Mouse (Mus musculus) neutrophil, adult 5-6 weeks (primary cell): Measurements from ENCODE around the gene Fhit. TPM values are rescaled to one million over a fixed set of nuclear protein-coding genes. Genes with fewer than 3 reads are reported as not detected.

ENCODE experiments used
- ATAC-seq: fragments of 151-379, 151-347 bp; 2 replicates; pipeline ENCODE4 v1.8.0; 2017; ENCODE audit warnings: mild to moderate bottlenecking, moderate TSS enrichment; ENCODE audit not compliant: insufficient number of reproducible peaks, poor library complexity, low FRiP score, severe bottlenecking; ENCODE audit errors: extremely low read depth
- total RNA-seq: library from RNA; stranded (forward); fragments of 200-1000 nt; gene quantifications from 2 replicates; pipeline ENCODE4 v1.2.3, GENCODE M21; 2017

Gene Fhit
- total RNA-seq, 1 experiment from 2014 or later = not detected

- ATAC-seq = no peak
Observed at GRCm38 (mm10) chr14:10047123-10047783, 1114.6 kb downstream of the Fhit start.

- no peak for ATAC-seq
Observed at GRCm38 (mm10) chr14:10046336-10047122, 1115.3 kb downstream of the Fhit start.

- ATAC-seq = no peak
Observed at GRCm38 (mm10) chr14:10038021-10038420, 1123.8 kb downstream of the Fhit start.

GRCm38 (mm10) chr14:10036685-10037215 lies 1125.1 kb downstream of the Fhit start:
- no peak for ATAC-seq

GRCm38 (mm10) chr14:10035682-10036081 lies 1126.2 kb downstream of the Fhit start:
- no peak for ATAC-seq

GRCm38 (mm10) chr14:10035270-10035669 lies 1126.6 kb downstream of the Fhit start:
- no peak for ATAC-seq

- ATAC-seq = no peak
Observed at GRCm38 (mm10) chr14:10023382-10023781, 1138.5 kb downstream of the Fhit start.

- ATAC-seq = no peak
Observed at GRCm38 (mm10) chr14:10022304-10022703, 1139.5 kb downstream of the Fhit start.

GRCm38 (mm10) chr14:10020400-10021140 lies 1141.3 kb downstream of the Fhit start:
- no peak for ATAC-seq

- ATAC-seq = no peak
Observed at GRCm38 (mm10) chr14:10013817-10014266, 1148.0 kb downstream of the Fhit start.

- no peak for ATAC-seq
Observed at GRCm38 (mm10) chr14:10013003-10013816, 1148.6 kb downstream of the Fhit start.

- no peak for ATAC-seq
Observed at GRCm38 (mm10) chr14:10006278-10006677, 1155.6 kb downstream of the Fhit start.

GRCm38 (mm10) chr14:10003847-10004246 lies 1158.0 kb downstream of the Fhit start:
- no peak for ATAC-seq

- ATAC-seq = no peak
Observed at GRCm38 (mm10) chr14:9990677-9991076, 1171.2 kb downstream of the Fhit start.

- no peak for ATAC-seq
Observed at GRCm38 (mm10) chr14:9976934-9977510, 1184.8 kb downstream of the Fhit start.

GRCm38 (mm10) chr14:9974402-9974801 lies 1187.4 kb downstream of the Fhit start:
- no peak for ATAC-seq

GRCm38 (mm10) chr14:9963853-9964252 lies 1198.0 kb downstream of the Fhit start:
- ATAC-seq = no peak

- no peak for ATAC-seq
Observed at GRCm38 (mm10) chr14:9960396-9960795, 1201.4 kb downstream of the Fhit start.
